Mouse (Mus musculus) stomach, embryonic 14.5 days (tissue): ENCODE results near the gene Zdhhc25. TPM values are rescaled to one million over a fixed set of nuclear protein-coding genes. Genes with fewer than 3 reads are reported as not detected.

Experiments used
- ATAC-seq: fragments of 200-750 bp; cut with Nextera tagmentation; 2 replicates; pipeline ENCODE4 v1.8.0; 2017; ENCODE audit warnings: low read depth, moderate TSS enrichment; ENCODE audit not compliant: insufficient number of reproducible peaks, insufficient read depth, low FRiP score
- H3K27ac ChIP-seq: fragments of 300-500 bp; sonication (generic); 2 replicates; pipeline ENCODE4 v1.5.1; 2014; ENCODE audit warnings: mild to moderate bottlenecking, low read length, moderate library complexity, mixed read lengths
- H3K27me3 ChIP-seq: fragments of 300-500 bp; sonication (generic); 2 replicates; pipeline ENCODE4 v1.6.1; 2014; ENCODE audit warnings: low read length, control low read depth, mixed read lengths; ENCODE audit not compliant: control insufficient read depth, insufficient read depth
- H3K36me3 ChIP-seq: fragments of 300-500 bp; sonication (generic); 2 replicates; pipeline ENCODE4 v1.6.1; 2014; ENCODE audit warnings: mild to moderate bottlenecking, control low read depth, low read length, moderate library complexity, mixed read lengths; ENCODE audit not compliant: control insufficient read depth, insufficient read depth
- H3K4me1 ChIP-seq: fragments of 300-500 bp; sonication (generic); 2 replicates; pipeline ENCODE4 v1.6.1; 2014; ENCODE audit warnings: low read length, control low read depth, mixed read lengths; ENCODE audit not compliant: control insufficient read depth, insufficient read depth
- H3K4me2 ChIP-seq: fragments of 300-500 bp; sonication (generic); replicated peaks from 2 replicates; pipeline ENCODE4 v1.6.1; 2014; ENCODE audit warnings: low read depth, low read length, control low read depth
- H3K4me3 ChIP-seq: fragments of 300-500 bp; sonication (generic); 2 replicates; pipeline ENCODE4 v1.5.1; 2014; ENCODE audit warnings: low read depth, low read length, control low read depth
- H3K9ac ChIP-seq: fragments of 300-500 bp; sonication (generic); replicated peaks from 2 replicates; pipeline ENCODE4 v1.6.1; 2014; ENCODE audit warnings: low read depth, mild to moderate bottlenecking, control low read depth, low read length, moderate library complexity, mixed read lengths
- H3K9me3 ChIP-seq: fragments of 300-500 bp; sonication (generic); 2 replicates; pipeline ENCODE4 v1.6.1; 2016; ENCODE audit warnings: low read depth, low read length, control low read depth; ENCODE audit not compliant: control insufficient read depth
- WGBS: fragments of 180-500 bp; shearing (Covaris S2); extraction: QIAGEN DNeasy Blood & Tissue Kit; methylation state at CpG from one replicate; pipeline ENCODE4 v1.1.7; 2014; 5-methylcytosine and 5-hydroxymethylcytosine counted together
- polyA plus RNA-seq: library from polyadenylated mRNA; unstranded; fragments of >200 nt; fragmentation: Nextera tagmentation; extraction: Ambion mirVana; gene quantifications from 2 replicates; pipeline ENCODE4 v1.2.1, GENCODE M21; 2014

Zdhhc25 gene
- polyA plus RNA-seq, 1 experiment from 2014 or later = not detected

- no peak overlapping the region for H3K4me3 ChIP-seq
- ATAC-seq = no peak
- no peaks in the 10 kb centered on the region for H3K36me3 ChIP-seq
- H3K9me3 ChIP-seq = no peaks in the 10 kb centered on the region
- no peaks in the 10 kb centered on the region for H3K4me1 ChIP-seq
- no peaks in the 10 kb centered on the region for H3K27me3 ChIP-seq
- H3K9ac ChIP-seq = no peak overlapping the region
- H3K27ac ChIP-seq = no peak overlapping the region
- WGBS = 92% methylated on average over 3 of the region's 3 CpGs
- H3K4me2 ChIP-seq = no peak overlapping the region
Measured at GRCm38 (mm10) chr15:88602496-88602895, 2.4 kb downstream of the Zdhhc25 start.

GRCm38 (mm10) chr15:88603091-88603732 lies 3.1 kb downstream of the Zdhhc25 start:
- Histone ChIP-seq H3K9me3 (no peaks in the 10 kb centered on the region), H3K27me3 (no peaks in the 10 kb centered on the region), H3K36me3 (no peaks in the 10 kb centered on the region), H3K4me3 (no peak overlapping the region), H3K9ac (no peak overlapping the region), H3K4me2 (no peak overlapping the region), H3K4me1 (no peaks in the 10 kb centered on the region), H3K27ac (no peak overlapping the region)
- 74% methylated on average over 9 of the region's 9 CpGs for WGBS
- no peak for ATAC-seq

- Histone ChIP-seq H3K27ac (no peak overlapping the region), H3K27me3 (no peaks in the 10 kb centered on the region), H3K4me3 (no peak overlapping the region), H3K9me3 (no peaks in the 10 kb centered on the region), H3K9ac (no peak overlapping the region), H3K36me3 (no peaks in the 10 kb centered on the region), H3K4me2 (no peak overlapping the region), H3K4me1 (no peaks in the 10 kb centered on the region)
- WGBS = 66% methylated on average over 1 of the region's 1 CpGs
- no peak for ATAC-seq
Measured at GRCm38 (mm10) chr15:88603733-88604119, 3.6 kb downstream of the Zdhhc25 start.

DNA sequence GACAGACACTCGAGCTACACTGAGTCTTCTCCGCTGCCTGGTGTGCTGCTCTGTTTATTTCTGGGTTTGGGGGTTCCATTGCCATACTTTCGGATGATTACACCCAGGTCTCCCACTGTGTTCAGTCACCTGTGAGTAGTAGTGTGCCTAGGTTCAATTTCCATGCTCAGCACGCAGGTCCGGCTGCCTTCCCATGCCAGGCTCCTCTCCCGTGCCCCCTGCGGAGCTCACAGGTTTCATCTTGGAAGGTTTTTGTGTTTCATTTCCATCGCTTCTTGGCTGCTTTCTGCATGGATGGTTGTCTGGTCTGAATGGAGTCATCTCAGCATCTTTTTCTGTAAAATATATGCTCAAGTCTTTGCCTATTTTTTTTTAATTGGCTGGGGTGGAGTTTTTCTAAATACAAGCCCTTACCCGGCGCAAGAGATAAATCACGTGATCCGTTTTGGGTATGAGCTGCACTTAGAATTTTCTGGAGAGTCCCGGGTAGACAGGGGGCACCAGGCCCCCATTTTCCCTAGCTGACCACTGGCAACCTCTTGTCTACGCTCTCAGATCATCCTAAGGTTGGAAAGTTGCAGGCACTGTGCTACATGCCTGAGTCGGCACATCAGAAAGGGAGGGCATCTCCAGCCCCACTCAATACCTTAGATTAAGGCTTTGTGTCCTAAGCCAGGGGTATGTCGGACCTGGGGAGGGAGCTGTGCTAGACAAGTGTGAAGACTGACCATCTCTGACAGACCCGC lies 4.7 kb downstream of the Zdhhc25 start:
- Histone ChIP-seq H3K9me3 (no peaks in the 10 kb centered on the region), H3K4me1 (no peaks in the 10 kb centered on the region), H3K36me3 (no peaks in the 10 kb centered on the region), H3K4me2 (no peak overlapping the region), H3K27me3 (no peaks in the 10 kb centered on the region), H3K27ac (no peak overlapping the region), H3K4me3 (no peak overlapping the region), H3K9ac (no peak overlapping the region)
- 88% methylated on average over 17 of the region's 17 CpGs for WGBS
- no peak for ATAC-seq

DNA sequence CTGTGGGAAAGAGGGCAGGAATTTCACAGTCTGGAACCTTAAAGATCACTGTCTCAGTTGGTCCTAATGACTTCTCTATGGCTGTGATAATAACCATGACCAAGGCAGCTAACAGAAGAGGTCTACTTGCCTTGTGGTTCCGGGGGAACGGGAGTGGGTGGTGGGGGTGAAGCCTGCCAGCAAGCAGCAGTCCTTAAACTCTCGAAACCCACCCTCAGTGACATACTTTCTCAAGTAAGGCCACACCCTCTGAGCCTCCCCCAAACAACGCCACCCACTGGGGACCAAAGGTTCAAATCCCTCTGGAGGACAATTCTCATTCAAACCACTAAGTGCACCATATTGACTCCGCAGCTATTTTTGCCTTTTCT lies 5.3 kb downstream of the Zdhhc25 start:
- Histone ChIP-seq H3K36me3 (no peaks in the 10 kb centered on the region), H3K4me3 (no peak overlapping the region), H3K9me3 (no peaks in the 10 kb centered on the region), H3K4me2 (no peak overlapping the region), H3K27me3 (no peaks in the 10 kb centered on the region), H3K9ac (no peak overlapping the region), H3K4me1 (no peaks in the 10 kb centered on the region), H3K27ac (no peak overlapping the region)
- WGBS = 85% methylated on average over 5 of the region's 5 CpGs
- ATAC-seq = no peak

- no peak for ATAC-seq
- no peak overlapping the region for H3K4me3 ChIP-seq
- no peaks in the 10 kb centered on the region for H3K27me3 ChIP-seq
- WGBS = 80% methylated on average over 16 of the region's 16 CpGs
- H3K27ac ChIP-seq = no peak overlapping the region
- no peaks in the 10 kb centered on the region for H3K36me3 ChIP-seq
- no peak overlapping the region for H3K9ac ChIP-seq
- H3K9me3 ChIP-seq = no peaks in the 10 kb centered on the region
- no peak overlapping the region for H3K4me2 ChIP-seq
- no peaks in the 10 kb centered on the region for H3K4me1 ChIP-seq
Measured at GRCm38 (mm10) chr15:88617125-88617524, 17.0 kb downstream of the Zdhhc25 start.

DNA sequence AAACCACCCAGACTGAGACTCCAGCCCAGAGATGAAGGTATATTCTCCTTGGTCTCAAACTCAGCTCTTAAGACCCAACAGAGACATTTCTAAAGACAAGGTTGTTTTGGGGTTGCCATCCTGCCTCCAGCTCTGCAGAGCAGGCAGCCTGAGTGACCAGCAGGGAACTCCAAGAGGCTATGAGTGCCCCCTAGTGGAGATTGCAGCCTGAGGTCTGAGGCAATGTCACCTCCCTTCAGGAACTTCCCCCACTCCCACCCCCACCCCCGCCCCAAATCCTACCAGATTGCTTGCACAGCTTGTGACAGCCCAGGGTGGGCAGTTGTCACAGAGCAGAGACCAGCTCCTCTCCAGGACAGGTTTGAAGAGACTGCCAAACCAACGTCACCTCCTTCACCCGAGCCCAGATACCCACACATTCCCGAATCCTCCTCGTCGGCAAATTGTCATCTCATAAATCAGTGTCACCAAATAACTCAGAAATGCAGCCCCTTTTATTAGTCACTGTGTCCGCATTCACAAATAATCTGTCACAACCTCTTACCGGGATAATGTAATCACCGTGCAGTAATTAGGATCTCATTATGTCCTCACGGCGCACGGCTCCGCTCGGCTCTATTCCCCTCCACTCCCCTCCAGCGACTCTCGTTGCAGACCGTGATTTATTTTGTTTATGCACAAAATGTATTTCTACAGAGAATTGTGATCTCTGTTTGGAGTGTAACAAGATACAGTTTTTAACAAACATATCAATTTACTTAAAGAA lies 18.1 kb downstream of the Zdhhc25 start:
- ATAC-seq = no peak
- Histone ChIP-seq H3K27ac (no peak overlapping the region), H3K9ac (no peak overlapping the region), H3K9me3 (no peaks in the 10 kb centered on the region), H3K27me3 (no peaks in the 10 kb centered on the region), H3K4me1 (no peaks in the 10 kb centered on the region), H3K4me2 (no peak overlapping the region), H3K36me3 (no peaks in the 10 kb centered on the region), H3K4me3 (no peak overlapping the region)
- WGBS = 45% methylated on average over 17 of the region's 17 CpGs

GRCm38 (mm10) chr15:88620017-88620416 lies 19.9 kb downstream of the Zdhhc25 start:
- Histone ChIP-seq H3K4me3 (no peak overlapping the region), H3K9me3 (no peaks in the 10 kb centered on the region), H3K36me3 (no peaks in the 10 kb centered on the region), H3K4me2 (no peak overlapping the region), H3K27ac (no peak overlapping the region), H3K9ac (no peak overlapping the region), H3K4me1 (no peaks in the 10 kb centered on the region), H3K27me3 (no peaks in the 10 kb centered on the region)
- no peak for ATAC-seq
- 89% methylated on average over 2 of the region's 2 CpGs for WGBS
